ENCODE assay signal across 15 mouse cellular contexts in genomic region chr9:40694284-40694683, GRCm38 (mm10). TPM values are rescaled to one million over a fixed set of nuclear protein-coding genes. Genes with fewer than 3 reads are reported as not detected.
A peak's percentile ranks its signal among the peaks of the same experiment; 100 is the strongest.
DNase-seq lines count a peak whose midpoint lies in the region; ATAC-seq and TF ChIP-seq lines count a peak whose summit lies in the region.
"Had no signal": no experiment of that assay in that cellular context is flagged by ENCODE, and none has a peak within 500 bp of the region (broad histone marks: within the 10 kb centered on the region; RNA-seq: fewer than 3 reads in every experiment).

No protein-coding gene starts in this region.

- no peak for ATAC-seq in kidney, embryonic 14.5 days (ENCODE audit: low FRiP score, low TSS enrichment)
- peak; percentile 41; the same call in 1 of the 2 replicates for ATAC-seq in embryonic facial prominence, embryonic 15.5 days (ENCODE audit: insufficient number of reproducible peaks, low FRiP score, low TSS enrichment, low read depth)
- ATAC-seq in hindbrain, embryonic 15.5 days (ENCODE audit: low FRiP score, low read depth), result peak; percentile 36; the same call in 1 of the 2 replicates
- no peak; the same call in 1 of the 2 replicates for ATAC-seq in midbrain, postnatal 0 days (ENCODE audit: low FRiP score)
- ATAC-seq in activated CD4-positive, CD25-positive, alpha-beta regulatory T cell, adult 4 months, result no peak

- peaks cover 27% of the 10 kb centered on the region for H3K4me1 ChIP-seq in kidney, embryonic 14.5 days (ENCODE audit: control insufficient read depth, insufficient read depth, low read length)
- peaks cover 32% of the 10 kb centered on the region for H3K4me1 ChIP-seq in embryonic facial prominence, embryonic 15.5 days
- H3K4me1 ChIP-seq in hindbrain, embryonic 15.5 days (replicated peaks), result peaks cover 39% of the 10 kb centered on the region
- peaks cover 6% of the 10 kb centered on the region; the same call in 1 of the 2 replicates for H3K4me1 ChIP-seq in midbrain, postnatal 0 days (ENCODE audit: insufficient read depth, low read length)

- H3K27me3 ChIP-seq in kidney, embryonic 14.5 days (ENCODE audit: control insufficient read depth, insufficient read depth, low read length), result no peaks in the 10 kb centered on the region
- H3K27me3 ChIP-seq in embryonic facial prominence, embryonic 15.5 days, result no peaks in the 10 kb centered on the region
- H3K27me3 ChIP-seq in hindbrain, embryonic 15.5 days, result no peaks in the 10 kb centered on the region
- no peaks in the 10 kb centered on the region for H3K27me3 ChIP-seq in midbrain, postnatal 0 days (ENCODE audit: insufficient read depth, low read length)

- 0 out of 2 replicates have a peak overlapping the region, but pooled peaks have one; percentile 7 for H3K27ac ChIP-seq in kidney, embryonic 14.5 days (ENCODE audit: low read depth, low read length)
- peak overlapping the region; percentile 66 for H3K27ac ChIP-seq in embryonic facial prominence, embryonic 15.5 days (replicated peaks)
- H3K27ac ChIP-seq in hindbrain, embryonic 15.5 days (replicated peaks), result peak overlapping the region; percentile 60
- peak overlapping the region; percentile 70 for H3K27ac ChIP-seq in midbrain, postnatal 0 days (ENCODE audit: low read depth, low read length)
- H3K27ac ChIP-seq: kidney, postnatal 0 days had no signal

- no peak overlapping the region for H3K9ac ChIP-seq in kidney, embryonic 14.5 days (ENCODE audit: low read depth, low read length)
- no peak overlapping the region for H3K9ac ChIP-seq in embryonic facial prominence, embryonic 15.5 days
- H3K9ac ChIP-seq in hindbrain, embryonic 15.5 days, result no peak overlapping the region
- H3K9ac ChIP-seq in midbrain, postnatal 0 days (replicated peaks; ENCODE audit: low read length, poor library complexity, severe bottlenecking), result no peak overlapping the region

- DNase-seq in kidney, adult 9 months, result no peak
- peak; percentile 17 for DNase-seq in midbrain, postnatal 0 days (ENCODE audit: low spot score)
- no peak for DNase-seq in cerebellum, postnatal 25 days
- DNase-seq in left cerebral cortex, postnatal 4 days, result no peak
- DNase-seq: heart, postnatal 36 days; layer of hippocampus, postnatal 36 days; liver had no signal

- 80% methylated on average over 12 of the region's 12 CpGs for WGBS in kidney, embryonic 14.5 days
- WGBS in embryonic facial prominence, embryonic 15.5 days, result 47% methylated on average over 12 of the region's 12 CpGs
- WGBS in hindbrain, embryonic 15.5 days, result 60% methylated on average over 12 of the region's 12 CpGs
- 55% methylated on average over 12 of the region's 12 CpGs for WGBS in midbrain, postnatal 0 days

- no peaks in the 10 kb centered on the region for H3K36me3 ChIP-seq in kidney, embryonic 14.5 days (ENCODE audit: control insufficient read depth, insufficient read depth, low read length)
- H3K36me3 ChIP-seq in embryonic facial prominence, embryonic 15.5 days, result no peaks in the 10 kb centered on the region
- H3K36me3 ChIP-seq in hindbrain, embryonic 15.5 days, result no peaks in the 10 kb centered on the region
- no peaks in the 10 kb centered on the region for H3K36me3 ChIP-seq in midbrain, postnatal 0 days (ENCODE audit: insufficient read depth, low read length)

- no peak overlapping the region for H3K4me2 ChIP-seq in kidney, embryonic 14.5 days (replicated peaks; ENCODE audit: low read depth, low read length)
- H3K4me2 ChIP-seq in embryonic facial prominence, embryonic 15.5 days (replicated peaks), result peak overlapping the region; percentile 31; the same call in 1 of the 2 replicates
- H3K4me2 ChIP-seq in hindbrain, embryonic 15.5 days, result no peak overlapping the region
- 0 out of 2 replicates have a peak overlapping the region, but pooled peaks have one; percentile 4 for H3K4me2 ChIP-seq in midbrain, postnatal 0 days (ENCODE audit: low read depth, low read length, poor library complexity, severe bottlenecking)

- no peaks in the 10 kb centered on the region for H3K9me3 ChIP-seq in kidney, embryonic 14.5 days (ENCODE audit: control insufficient read depth, low read length)
- no peaks in the 10 kb centered on the region for H3K9me3 ChIP-seq in embryonic facial prominence, embryonic 15.5 days (replicated peaks)
- H3K9me3 ChIP-seq in hindbrain, embryonic 15.5 days, result no peaks in the 10 kb centered on the region
- no peaks in the 10 kb centered on the region for H3K9me3 ChIP-seq in midbrain, postnatal 0 days (ENCODE audit: low read length)

- H3K4me3 ChIP-seq in kidney, embryonic 14.5 days (ENCODE audit: low read length), result no peak overlapping the region
- H3K4me3 ChIP-seq in embryonic facial prominence, embryonic 15.5 days (replicated peaks), result no peak overlapping the region
- no peak overlapping the region for H3K4me3 ChIP-seq in hindbrain, embryonic 15.5 days
- no peak overlapping the region for H3K4me3 ChIP-seq in midbrain, postnatal 0 days (ENCODE audit: low read depth, low read length)

- TF ChIP-seq CTCF in midbrain, postnatal 0 days (IDR thresholded peaks at IDR 0.05), result no peak

- intact Hi-C loops in left cerebral cortex, postnatal 4 days (cut with DNase I), result no loop called here

RNA-seq across cellular contexts. Expression of gene Clmp, which starts 8.5 kb away (rescaled TPM):
- polyA plus RNA-seq in kidney, embryonic 14.5 days (2014; fragmentation: Nextera tagmentation; extraction: Ambion mirVana), result 39.0 and 41.5 TPM in 2 replicates
- polyA plus RNA-seq in embryonic facial prominence, embryonic 15.5 days (2015; fragmentation: Nextera tagmentation; extraction: Ambion mirVana), result 37.9 and 41.4 TPM in 2 replicates
- 48.4 and 51.1 TPM in 2 replicates for polyA plus RNA-seq in hindbrain, embryonic 15.5 days (2015; fragmentation: Nextera tagmentation; extraction: Ambion mirVana)
- 57.0 and 74.1 TPM in 2 replicates for total RNA-seq in midbrain, postnatal 0 days (2014; rRNA removed)
- polyA plus RNA-seq in midbrain, postnatal 0 days (2015; fragmentation: Nextera tagmentation; extraction: Ambion mirVana), result 47.5 and 48.8 TPM in 2 replicates
- under 1 TPM in 1 of 2 experiments, not detected in 1; 0.19 TPM for polyA plus RNA-seq in activated CD4-positive, CD25-positive, alpha-beta regulatory T cell, adult 4 months (2017; shearing (Covaris generic))
- total RNA-seq in left cerebral cortex, postnatal 4 days (2021), result 100 to 1,000 TPM; 116 to 135 TPM
- total RNA-seq: MEL had no signal

RNA-seq across cellular contexts. Expression of gene Gm21915, which starts 23.9 kb away (rescaled TPM):
- polyA plus RNA-seq in kidney, embryonic 14.5 days (2014; fragmentation: Nextera tagmentation; extraction: Ambion mirVana), result not detected in 2 replicates
- not detected in 2 replicates for polyA plus RNA-seq in embryonic facial prominence, embryonic 15.5 days (2015; fragmentation: Nextera tagmentation; extraction: Ambion mirVana)
- not detected in 2 replicates for polyA plus RNA-seq in hindbrain, embryonic 15.5 days (2015; fragmentation: Nextera tagmentation; extraction: Ambion mirVana)
- not detected in 2 replicates for total RNA-seq in midbrain, postnatal 0 days (2014; rRNA removed)
- polyA plus RNA-seq in midbrain, postnatal 0 days (2015; fragmentation: Nextera tagmentation; extraction: Ambion mirVana), result not detected in 2 replicates
- not detected for polyA plus RNA-seq in activated CD4-positive, CD25-positive, alpha-beta regulatory T cell, adult 4 months (2017; shearing (Covaris generic))
- not detected for total RNA-seq in left cerebral cortex, postnatal 4 days (2021)
- total RNA-seq: granulocyte monocyte progenitor cell, adult 5-6 weeks; heart, postnatal 36 days; layer of hippocampus, postnatal 36 days; MEL had no signal
- polyA plus RNA-seq: kidney, postnatal 0 days; lung, embryonic 16.5 days had no signal

Comparison
In these comparisons a context has a peak if more than half of its experiments do, and no peak if none do; other contexts are left out.
1. ATAC-seq: peak in embryonic facial prominence, embryonic 15.5 days (single experiment) and hindbrain, embryonic 15.5 days (single experiment); none in kidney, embryonic 14.5 days (single experiment), midbrain, postnatal 0 days (single experiment) and activated CD4-positive, CD25-positive, alpha-beta regulatory T cell, adult 4 months (single experiment).
2. H3K27ac ChIP-seq: peak in every context shown above with its lines; median percentile 70 in midbrain, postnatal 0 days; 66 in embryonic facial prominence, embryonic 15.5 days; 60 in hindbrain, embryonic 15.5 days; 7 in kidney, embryonic 14.5 days.
3. H3K4me2 ChIP-seq: peak in embryonic facial prominence, embryonic 15.5 days (single experiment) and midbrain, postnatal 0 days (single experiment); none in kidney, embryonic 14.5 days (single experiment) and hindbrain, embryonic 15.5 days (single experiment).
4. RNA of gene Clmp, which starts 8.5 kb away (polyA plus RNA-seq): 48.4 to 51.1 TPM in hindbrain, embryonic 15.5 days, 47.5 to 48.8 TPM in midbrain, postnatal 0 days, 39.0 to 41.5 TPM in kidney, embryonic 14.5 days and 37.9 to 41.4 TPM in embryonic facial prominence, embryonic 15.5 days; 0.19 TPM in activated CD4-positive, CD25-positive, alpha-beta regulatory T cell, adult 4 months; every median in the first group is over 10 times any median in the second.